Mouse (Mus musculus) midbrain, postnatal 0 days (tissue): ENCODE results near the gene Nxpe2. TPM values are rescaled to one million over a fixed set of nuclear protein-coding genes. Genes with fewer than 3 reads are reported as not detected.
A peak's percentile ranks its signal among the peaks of the same experiment; 100 is the strongest.

Source experiments
- ATAC-seq: fragments of 200-750 bp; cut with Nextera tagmentation; 2 replicates; pipeline ENCODE4 v1.8.0; 2017; ENCODE audit warnings: moderate number of reproducible peaks, mild to moderate bottlenecking, moderate TSS enrichment, moderate library complexity; ENCODE audit not compliant: low FRiP score
- DNase-seq: peaks from one replicate; pipeline ENCODE4 v3.0.0-alpha.2; 2015; ENCODE audit warnings: low spot score
- H3K27ac ChIP-seq: fragments of 300-500 bp; sonication (generic); 2 replicates; pipeline ENCODE4 v1.5.1; 2014; ENCODE audit warnings: low read depth, mild to moderate bottlenecking, low read length, mixed read lengths
- H3K27me3 ChIP-seq: fragments of 300-500 bp; sonication (generic); 2 replicates; pipeline ENCODE4 v1.6.1; 2014; ENCODE audit warnings: low read length, control low read depth, mixed read lengths; ENCODE audit not compliant: insufficient read depth
- H3K36me3 ChIP-seq: fragments of 300-500 bp; sonication (generic); 2 replicates; pipeline ENCODE4 v1.6.1; 2014; ENCODE audit warnings: low read length, control low read depth, mixed read lengths; ENCODE audit not compliant: insufficient read depth
- H3K4me1 ChIP-seq: fragments of 300-500 bp; sonication (generic); 2 replicates; pipeline ENCODE4 v1.6.1; 2014; ENCODE audit warnings: mild to moderate bottlenecking, control low read depth, antibody characterized with exemption, low read length, mixed read lengths; ENCODE audit not compliant: insufficient read depth
- H3K4me2 ChIP-seq: fragments of 300-500 bp; sonication (generic); 2 replicates; pipeline ENCODE4 v1.6.1; 2014; ENCODE audit warnings: low read depth, mild to moderate bottlenecking, low read length, mixed read lengths; ENCODE audit not compliant: poor library complexity, severe bottlenecking
- H3K4me3 ChIP-seq: fragments of 300-500 bp; sonication (generic); 2 replicates; pipeline ENCODE4 v1.5.1; 2014; ENCODE audit warnings: low read depth, mild to moderate bottlenecking, low read length, moderate library complexity
- H3K9ac ChIP-seq: fragments of 300-500 bp; sonication (generic); replicated peaks from 2 replicates; pipeline ENCODE4 v1.6.1; 2014; ENCODE audit warnings: mild to moderate bottlenecking, low read length, moderate library complexity, mixed read lengths; ENCODE audit not compliant: poor library complexity, severe bottlenecking
- H3K9me3 ChIP-seq: fragments of 300-500 bp; sonication (generic); 2 replicates; pipeline ENCODE4 v1.6.1; 2016; ENCODE audit warnings: low read length, control low read depth
- CTCF ChIP-seq: IDR thresholded peaks from 2 replicates; pipeline ENCODE4 v1.5.1; 2016; ENCODE audit warnings: antibody characterized with exemption, mild to moderate bottlenecking
- WGBS: fragments of 180-500 bp; shearing (Covaris S2); extraction: QIAGEN DNeasy Blood & Tissue Kit; methylation state at CpG from one replicate; pipeline ENCODE4 v1.1.7; 2014; 5-methylcytosine and 5-hydroxymethylcytosine counted together
- polyA plus RNA-seq: library from polyadenylated mRNA; unstranded; fragments of >200 nt; fragmentation: Nextera tagmentation; extraction: Ambion mirVana; gene quantifications from 2 replicates; pipeline ENCODE4 v1.2.1, GENCODE M21; 2015
- total RNA-seq: library from RNA; depleted of rRNA; stranded (reverse); fragments of >200 nt; gene quantifications from 2 replicates; pipeline ENCODE4 v1.2.3, GENCODE M21; 2014; rRNA removed

The Nxpe2 gene
- total RNA-seq (0.28 and 0.66 TPM in 2 replicates), polyA plus RNA-seq (0.26 and 0.36 TPM in 2 replicates)

GRCm38 (mm10) chr9:48353148-48353698 is at the start of gene Nxpe2:
TSS of gene Nxpe2 (minus strand) at chr9:48353454.
- no peak for DNase-seq
- H3K27ac ChIP-seq: 0 out of 2 replicates have a peak within 1 kb of the TSS, but pooled peaks have one; percentile 26
- no peak within 1 kb of the TSS for H3K4me2 ChIP-seq
- H3K9me3 ChIP-seq: no peaks in the 10 kb centered on the region
- H3K27me3 ChIP-seq: no peaks in the 10 kb centered on the region
- H3K36me3 ChIP-seq: no peaks in the 10 kb centered on the region
- no peak for ATAC-seq
- H3K4me1 ChIP-seq: no peaks in the 10 kb centered on the region
- TF ChIP-seq CTCF: no peak
- no peak within 1 kb of the TSS for H3K4me3 ChIP-seq
- 47% methylated on average over 2 of the region's 2 CpGs for WGBS
- no peak within 1 kb of the TSS for H3K9ac ChIP-seq

- Histone ChIP-seq H3K27me3 (no peaks in the 10 kb centered on the region), H3K4me1 (no peaks in the 10 kb centered on the region), H3K4me3 (no peak overlapping the region), H3K36me3 (no peaks in the 10 kb centered on the region), H3K27ac (no peak overlapping the region), H3K9me3 (no peaks in the 10 kb centered on the region), H3K4me2 (no peak overlapping the region), H3K9ac (no peak overlapping the region)
- WGBS: 82% methylated on average over 3 of the region's 3 CpGs
- TF ChIP-seq CTCF: no peak
- ATAC-seq: no peak
- DNase-seq: no peak
These were observed 36.7 kb upstream of the Nxpe2 start for GRCm38 (mm10) chr9:48389983-48390382.

GRCm38 (mm10) chr9:48388451-48388850 is 35.2 kb upstream of the Nxpe2 start:
- Histone ChIP-seq H3K9me3 (no peaks in the 10 kb centered on the region), H3K9ac (no peak overlapping the region), H3K27ac (no peak overlapping the region), H3K27me3 (no peaks in the 10 kb centered on the region), H3K36me3 (no peaks in the 10 kb centered on the region), H3K4me2 (no peak overlapping the region), H3K4me1 (no peaks in the 10 kb centered on the region), H3K4me3 (no peak overlapping the region)
- no peak for ATAC-seq
- no peak for TF ChIP-seq CTCF
- DNase-seq: no peak
- WGBS: 85% methylated on average over 4 of the region's 4 CpGs

- no peaks in the 10 kb centered on the region for H3K27me3 ChIP-seq
- no peaks in the 10 kb centered on the region for H3K4me1 ChIP-seq
- WGBS: 70% methylated on average over 2 of the region's 2 CpGs
- H3K27ac ChIP-seq: no peak overlapping the region
- DNase-seq (no peak), ATAC-seq (no peak)
- no peaks in the 10 kb centered on the region for H3K9me3 ChIP-seq
- no peak overlapping the region for H3K4me2 ChIP-seq
- TF ChIP-seq CTCF: no peak
- H3K36me3 ChIP-seq: no peaks in the 10 kb centered on the region
- no peak overlapping the region for H3K9ac ChIP-seq
- no peak overlapping the region for H3K4me3 ChIP-seq
These were observed 21.1 kb upstream of the Nxpe2 start for GRCm38 (mm10) chr9:48374357-48374756.

GRCm38 (mm10) chr9:48373232-48373878 is 20.1 kb upstream of the Nxpe2 start:
- Histone ChIP-seq H3K9ac (no peak overlapping the region), H3K4me1 (no peaks in the 10 kb centered on the region), H3K27ac (no peak overlapping the region), H3K4me3 (no peak overlapping the region), H3K27me3 (no peaks in the 10 kb centered on the region), H3K4me2 (no peak overlapping the region), H3K9me3 (no peaks in the 10 kb centered on the region), H3K36me3 (no peaks in the 10 kb centered on the region)
- WGBS: 77% methylated on average over 4 of the region's 4 CpGs
- DNase-seq (no peak), ATAC-seq (no peak)
- no peak for TF ChIP-seq CTCF

- TF ChIP-seq CTCF: no peak
These were observed 9.5 kb upstream of the Nxpe2 start for GRCm38 (mm10) chr9:48362743-48363142.

More at GRCm38 (mm10) chr9:48362743-48363142, 9.5 kb upstream of the Nxpe2 start:
- ATAC-seq (no peak), DNase-seq (no peak)
- Histone ChIP-seq H3K27ac (no peak overlapping the region), H3K36me3 (no peaks in the 10 kb centered on the region), H3K4me2 (no peak overlapping the region), H3K4me3 (no peak overlapping the region), H3K9me3 (no peaks in the 10 kb centered on the region), H3K4me1 (no peaks in the 10 kb centered on the region), H3K27me3 (no peaks in the 10 kb centered on the region), H3K9ac (no peak overlapping the region)
- WGBS: 83% methylated on average over 6 of the region's 6 CpGs
